Mouse (Mus musculus) stomach, postnatal 0 days (tissue): ENCODE results near the gene Ehbp1. TPM values are rescaled to one million over a fixed set of nuclear protein-coding genes. Genes with fewer than 3 reads are reported as not detected.
A peak's percentile ranks its signal among the peaks of the same experiment; 100 is the strongest.

Experiments
- ATAC-seq: fragments of 200-750 bp; cut with Nextera tagmentation; 2 replicates; pipeline ENCODE4 v1.8.0; 2017; ENCODE audit not compliant: low FRiP score, low TSS enrichment
- DNase-seq: peaks from one replicate; pipeline ENCODE4 v3.0.0-alpha.2; 2016; ENCODE audit warnings: low spot score
- H3K27ac ChIP-seq: fragments of 300-500 bp; sonication (generic); replicated peaks from 2 replicates; pipeline ENCODE4 v1.5.1; 2014; ENCODE audit warnings: mild to moderate bottlenecking, control low read depth
- H3K27me3 ChIP-seq: fragments of 300-500 bp; sonication (generic); 2 replicates; pipeline ENCODE4 v1.6.1; 2014; ENCODE audit warnings: low read length; ENCODE audit not compliant: control insufficient read depth, insufficient read depth
- H3K36me3 ChIP-seq: fragments of 300-500 bp; sonication (generic); 2 replicates; pipeline ENCODE4 v1.6.1; 2014; ENCODE audit warnings: low read length, mixed read lengths; ENCODE audit not compliant: control insufficient read depth, insufficient read depth
- H3K4me1 ChIP-seq: fragments of 300-500 bp; sonication (generic); replicated peaks from 2 replicates; pipeline ENCODE4 v1.6.1; 2014; ENCODE audit warnings: antibody characterized with exemption; ENCODE audit not compliant: control insufficient read depth, insufficient read depth
- H3K4me2 ChIP-seq: fragments of 300-500 bp; sonication (generic); replicated peaks from 2 replicates; pipeline ENCODE4 v1.6.1; 2014; ENCODE audit warnings: low read depth, mild to moderate bottlenecking, control low read depth, moderate library complexity
- H3K4me3 ChIP-seq: fragments of 300-500 bp; sonication (generic); 2 replicates; pipeline ENCODE4 v1.5.1; 2014; ENCODE audit warnings: low read depth, low read length, control low read depth
- H3K9ac ChIP-seq: fragments of 300-500 bp; sonication (generic); 2 replicates; pipeline ENCODE4 v1.6.1; 2014; ENCODE audit warnings: mild to moderate bottlenecking, low read length, control low read depth, mixed read lengths
- H3K9me3 ChIP-seq: fragments of 300-500 bp; sonication (generic); 2 replicates; pipeline ENCODE4 v1.6.1; 2016; ENCODE audit warnings: low read length; ENCODE audit not compliant: control insufficient read depth
- CTCF ChIP-seq: IDR thresholded peaks from 2 replicates; pipeline ENCODE4 v1.5.1; 2016; ENCODE audit warnings: antibody characterized with exemption, low read depth, mild to moderate bottlenecking, moderate library complexity
- EP300 ChIP-seq: optimal IDR thresholded peaks from 2 replicates; pipeline ENCODE3; 2016; ENCODE audit warnings: antibody characterized with exemption
- WGBS: fragments of 180-500 bp; shearing (Covaris S2); extraction: QIAGEN DNeasy Blood & Tissue Kit; methylation state at CpG from one replicate; pipeline ENCODE4 v1.1.7; 2014; 5-methylcytosine and 5-hydroxymethylcytosine counted together
- polyA plus RNA-seq: library from polyadenylated mRNA; unstranded; fragments of >200 nt; fragmentation: Nextera tagmentation; extraction: Ambion mirVana; gene quantifications from 2 replicates; pipeline ENCODE4 v1.2.1, GENCODE M21; 2015

Ehbp1 gene
- polyA plus RNA-seq, 1 experiment from 2014 or later = 3.8 TPM

DNA sequence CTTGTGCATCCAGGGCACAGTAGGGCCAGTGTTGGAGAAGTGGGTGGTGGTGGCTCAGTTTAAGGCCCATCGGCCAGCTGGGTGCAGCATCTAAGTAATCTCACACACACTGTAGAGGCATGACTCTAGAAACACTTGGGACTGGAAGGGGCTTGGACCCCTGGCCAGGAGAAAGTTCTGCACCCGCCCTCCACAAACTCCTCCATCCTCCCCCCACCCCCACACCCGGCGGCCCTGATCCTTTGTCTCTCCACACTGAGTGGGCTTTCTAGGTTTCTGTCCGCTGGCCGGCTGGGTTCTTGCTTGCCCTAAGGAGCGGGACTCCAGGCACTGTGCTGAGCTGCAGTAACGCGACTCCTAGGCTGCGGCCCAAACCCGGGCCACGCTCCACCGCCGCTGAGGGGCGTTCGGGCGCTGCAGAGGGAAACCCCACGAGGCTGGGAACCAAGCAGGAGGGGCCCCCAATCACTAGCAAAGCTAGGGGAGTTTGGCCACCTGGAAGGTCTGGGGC, 337.7 kb downstream of the Ehbp1 start:
- TF ChIP-seq CTCF (no peak), EP300 (no peak)
- DNase-seq (peak; percentile 23), ATAC-seq (no peak)
- Histone ChIP-seq H3K36me3 (no peaks in the 10 kb centered on the region), H3K27ac (no peak overlapping the region), H3K4me3 (no peak overlapping the region), H3K9ac (no peak overlapping the region), H3K27me3 (peaks cover 19% of the 10 kb centered on the region; the same call in 1 of the 2 replicates), H3K4me2 (no peak overlapping the region), H3K9me3 (no peaks in the 10 kb centered on the region), H3K4me1 (0 out of 2 replicates have a peak, but pooled peaks cover 5% of the 10 kb centered on the region)
- 37% methylated on average over 18 of the region's 18 CpGs for WGBS

- Histone ChIP-seq H3K4me3 (peak overlapping the region; percentile 14; the same call in 1 of the 2 replicates), H3K4me1 (0 out of 2 replicates have a peak, but pooled peaks cover 5% of the 10 kb centered on the region), H3K4me2 (peak overlapping the region; percentile 82), H3K27me3 (peaks cover 22% of the 10 kb centered on the region; the same call in 1 of the 2 replicates), H3K9ac (no peak overlapping the region), H3K36me3 (no peaks in the 10 kb centered on the region), H3K27ac (no peak overlapping the region), H3K9me3 (no peaks in the 10 kb centered on the region)
- peak; percentile 28 for DNase-seq
- ATAC-seq = no peak
- TF ChIP-seq EP300 (no peak), CTCF (no peak)
- WGBS = 6% methylated on average over 31 of the region's 31 CpGs
These were observed 338.6 kb downstream of the Ehbp1 start for GRCm38 (mm10) chr11:22003341-22003981.

- Histone ChIP-seq H3K9me3 (no peaks in the 10 kb centered on the region), H3K4me3 (peak within 1 kb of the TSS; percentile 49), H3K27ac (no peak within 1 kb of the TSS), H3K27me3 (peaks cover 22% of the 10 kb centered on the region; the same call in 1 of the 2 replicates), H3K36me3 (no peaks in the 10 kb centered on the region), H3K9ac (0 out of 2 replicates have a peak within 1 kb of the TSS, but pooled peaks have one; percentile 28), H3K4me1 (0 out of 2 replicates have a peak, but pooled peaks cover 5% of the 10 kb centered on the region), H3K4me2 (peak within 1 kb of the TSS; percentile 82)
- WGBS = 2% methylated on average over 34 of the region's 34 CpGs
- TF ChIP-seq EP300 (no peak), CTCF (no peak)
- ATAC-seq (no peak), DNase-seq (peak; percentile 27)
These were observed 339.2 kb downstream of the Ehbp1 start, which contains the start of gene Otx1 for GRCm38 (mm10) chr11:22002783-22003340. Gene Otx1 (minus strand): TSS chr11:22002897.

GRCm38 (mm10) chr11:22002062-22002782, 339.9 kb downstream of the Ehbp1 start:
- ATAC-seq (no peak), DNase-seq (no peak)
- H3K27ac ChIP-seq = no peak overlapping the region
- whole genome bisulfite sequencing = 1% methylated on average over 33 of the region's 34 CpGs
- 0 out of 2 replicates have a peak overlapping the region, but pooled peaks have one; percentile 28 for H3K9ac ChIP-seq
- TF ChIP-seq EP300 = no peak
- no peak for TF ChIP-seq CTCF
- no peaks in the 10 kb centered on the region for H3K9me3 ChIP-seq
- H3K4me3 ChIP-seq = peak overlapping the region; percentile 49
- peaks cover 22% of the 10 kb centered on the region; the same call in 1 of the 2 replicates for H3K27me3 ChIP-seq
- no peaks in the 10 kb centered on the region for H3K36me3 ChIP-seq
- peak overlapping the region; percentile 82 for H3K4me2 ChIP-seq
- 0 out of 2 replicates have a peak, but pooled peaks cover 5% of the 10 kb centered on the region for H3K4me1 ChIP-seq

DNA sequence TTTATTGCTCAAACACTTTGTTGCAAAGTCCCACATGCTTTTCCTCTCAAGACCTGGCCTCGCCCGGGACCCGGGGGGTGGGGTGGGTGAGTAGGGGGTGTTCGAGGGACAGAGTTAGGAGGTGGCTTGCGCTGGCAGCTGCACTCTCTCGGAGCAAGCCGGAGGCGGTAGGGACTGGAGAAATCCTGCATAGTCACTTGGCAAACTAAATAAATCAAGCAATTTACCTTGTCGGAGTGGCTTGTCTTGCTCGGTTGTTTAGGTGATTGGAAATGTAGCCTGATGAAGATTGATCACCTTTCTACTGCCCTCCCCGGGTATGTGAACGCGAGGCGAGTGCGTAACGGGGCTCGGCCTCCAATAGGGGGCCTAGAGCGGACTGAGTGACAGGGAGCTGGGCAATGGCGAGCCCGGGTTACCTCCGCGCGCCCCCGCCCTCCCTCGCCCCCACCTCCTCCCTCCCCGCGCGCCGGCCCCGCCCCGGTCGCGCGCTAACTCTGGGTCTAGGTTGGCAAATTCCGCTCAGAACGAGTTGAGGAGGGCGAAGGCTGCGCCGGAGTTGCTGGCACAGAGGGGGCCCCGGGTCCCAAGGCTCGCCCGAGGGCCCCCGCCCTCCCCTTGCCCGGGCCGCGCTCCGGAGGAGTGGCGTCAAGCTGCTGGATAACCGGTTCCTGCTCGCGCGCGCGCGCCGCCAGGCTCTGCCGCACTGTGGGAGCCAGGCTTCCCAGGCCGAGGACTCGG, 340.6 kb downstream of the Ehbp1 start:
- no peaks in the 10 kb centered on the region for H3K9me3 ChIP-seq
- ATAC-seq = peak; percentile 84
- TF ChIP-seq EP300 (no peak), CTCF (no peak)
- peaks cover 5% of the 10 kb centered on the region; the same call in 1 of the 2 replicates for H3K4me1 ChIP-seq
- H3K27ac ChIP-seq = no peak overlapping the region
- H3K4me2 ChIP-seq = peak overlapping the region; percentile 82
- H3K36me3 ChIP-seq = no peaks in the 10 kb centered on the region
- H3K4me3 ChIP-seq = peak overlapping the region; percentile 49
- peaks cover 20% of the 10 kb centered on the region; the same call in 1 of the 2 replicates for H3K27me3 ChIP-seq
- under 1% methylated on average over 34 of the region's 59 CpGs for WGBS
- DNase-seq = peak; percentile 78
- 0 out of 2 replicates have a peak overlapping the region, but pooled peaks have one; percentile 28 for H3K9ac ChIP-seq
